28 mouse cellular contexts compared by ENCODE assay signal in genomic region chr1:87730271-87730670, GRCm38 (mm10). TPM values are rescaled to one million over a fixed set of nuclear protein-coding genes. Genes with fewer than 3 reads are reported as not detected.
DNase-seq lines count a peak whose midpoint lies in the region; ATAC-seq and TF ChIP-seq lines count a peak whose summit lies in the region.
"Had no signal": no experiment of that assay in that cellular context is flagged by ENCODE, and none has a peak within 500 bp of the region (broad histone marks: within the 10 kb centered on the region; RNA-seq: fewer than 3 reads in every experiment).

No protein-coding gene starts in this region.

- no peak overlapping the region for H3K4me2 ChIP-seq in forebrain, postnatal 0 days (ENCODE audit: low read depth)
- no peak overlapping the region for H3K4me2 ChIP-seq in forebrain, embryonic 14.5 days (ENCODE audit: low read length)
- no peak overlapping the region for H3K4me2 ChIP-seq in neural tube, embryonic 15.5 days
- H3K4me2 ChIP-seq: forebrain, embryonic 15.5 days; heart, embryonic 12.5 days; heart, embryonic 15.5 days; hindbrain, embryonic 14.5 days had no signal

- H3K4me1 ChIP-seq in forebrain, postnatal 0 days (ENCODE audit: insufficient read depth): 0 out of 2 replicates have a peak, but pooled peaks cover 4% of the 10 kb centered on the region
- H3K4me1 ChIP-seq in forebrain, embryonic 14.5 days (ENCODE audit: control insufficient read depth, insufficient read depth, low read length): no peaks in the 10 kb centered on the region
- peaks cover 28% of the 10 kb centered on the region for H3K4me1 ChIP-seq in E14TG2a.4 (replicated peaks; ENCODE audit: low read depth, low read length)
- H3K4me1 ChIP-seq in neural tube, embryonic 15.5 days: no peaks in the 10 kb centered on the region
- H3K4me1 ChIP-seq: forebrain, embryonic 10.5 days; heart, embryonic 12.5 days; heart, embryonic 15.5 days; hindbrain, embryonic 10.5 days had no signal

- TF ChIP-seq CTCF in forebrain, postnatal 0 days (IDR thresholded peaks at IDR 0.05; ENCODE audit: low read depth): no peak
- TF ChIP-seq CTCF in E14TG2a.4 (conservative IDR thresholded peaks at IDR 0.05; ENCODE audit: low read length): no peak

- 61% methylated on average over 7 of the region's 7 CpGs for WGBS in forebrain, postnatal 0 days
- WGBS in forebrain, embryonic 14.5 days: 71% methylated on average over 7 of the region's 7 CpGs
- 90% methylated on average over 7 of the region's 7 CpGs for WGBS in neural tube, embryonic 15.5 days

- no peak overlapping the region for H3K27ac ChIP-seq in forebrain, postnatal 0 days (ENCODE audit: low read depth, low read length)
- no peak overlapping the region for H3K27ac ChIP-seq in forebrain, embryonic 14.5 days (ENCODE audit: low read depth, low read length)
- no peak overlapping the region for H3K27ac ChIP-seq in neural tube, embryonic 15.5 days (replicated peaks)
- H3K27ac ChIP-seq: forebrain, embryonic 10.5 days; forebrain, embryonic 15.5 days; gastrocnemius, adult 2 months; heart, embryonic 15.5 days; hindbrain, embryonic 10.5 days; hindbrain, embryonic 14.5 days; hindbrain, postnatal 0 days had no signal

- no peak overlapping the region for H3K9ac ChIP-seq in forebrain, postnatal 0 days
- no peak overlapping the region for H3K9ac ChIP-seq in forebrain, embryonic 14.5 days (ENCODE audit: low read length)
- no peak overlapping the region for H3K9ac ChIP-seq in neural tube, embryonic 15.5 days (replicated peaks)
- H3K9ac ChIP-seq: forebrain, embryonic 15.5 days; heart, embryonic 12.5 days; heart, embryonic 15.5 days; hindbrain, embryonic 14.5 days had no signal

- ATAC-seq in forebrain, postnatal 0 days: peak; percentile 42; the same call in 1 of the 2 replicates
- ATAC-seq in forebrain, embryonic 14.5 days: no peak; the same call in 1 of the 2 replicates
- no peak for ATAC-seq in neural tube, embryonic 15.5 days (ENCODE audit: low FRiP score)
- ATAC-seq: forebrain, embryonic 15.5 days; hindbrain, postnatal 0 days; inflammation-experienced regulatory T-cells, adult 6 months; intestine, embryonic 16.5 days had no signal

- H3K9me3 ChIP-seq in forebrain, postnatal 0 days (ENCODE audit: low read length): no peaks in the 10 kb centered on the region
- no peaks in the 10 kb centered on the region for H3K9me3 ChIP-seq in forebrain, embryonic 14.5 days (replicated peaks; ENCODE audit: control insufficient read depth, low read length)
- no peaks in the 10 kb centered on the region for H3K9me3 ChIP-seq in E14TG2a.4 (ENCODE audit: low read length)
- no peaks in the 10 kb centered on the region for H3K9me3 ChIP-seq in neural tube, embryonic 15.5 days (replicated peaks)
- H3K9me3 ChIP-seq: forebrain, embryonic 10.5 days; forebrain, embryonic 15.5 days; G1E; heart, embryonic 12.5 days; heart, embryonic 15.5 days; hindbrain, embryonic 10.5 days had no signal

- H3K27me3 ChIP-seq in forebrain, postnatal 0 days (ENCODE audit: insufficient read depth, low read length): no peaks in the 10 kb centered on the region
- H3K27me3 ChIP-seq in forebrain, embryonic 14.5 days (replicated peaks; ENCODE audit: control insufficient read depth, insufficient read depth, low read length): no peaks in the 10 kb centered on the region
- no peaks in the 10 kb centered on the region; the same call in 1 of the 2 replicates for H3K27me3 ChIP-seq in E14TG2a.4 (ENCODE audit: insufficient read depth, low read length)
- H3K27me3 ChIP-seq in neural tube, embryonic 15.5 days (replicated peaks): no peaks in the 10 kb centered on the region
- H3K27me3 ChIP-seq: forebrain, embryonic 15.5 days; heart, embryonic 12.5 days; heart, embryonic 15.5 days had no signal

- H3K36me3 ChIP-seq in forebrain, postnatal 0 days (ENCODE audit: insufficient read depth): no peaks in the 10 kb centered on the region
- no peaks in the 10 kb centered on the region for H3K36me3 ChIP-seq in forebrain, embryonic 14.5 days (ENCODE audit: control insufficient read depth, insufficient read depth, low read length)
- H3K36me3 ChIP-seq in E14TG2a.4 (ENCODE audit: insufficient read depth, low read length): no peaks in the 10 kb centered on the region
- no peaks in the 10 kb centered on the region for H3K36me3 ChIP-seq in neural tube, embryonic 15.5 days
- H3K36me3 ChIP-seq: forebrain, embryonic 10.5 days; forebrain, embryonic 15.5 days; heart, embryonic 12.5 days; heart, embryonic 15.5 days; hindbrain, embryonic 10.5 days had no signal

- intact Hi-C loops in gastrocnemius, postnatal 14 days (cut with DNase I; ENCODE audit: low total_unique reads): no loop called here

- no peak overlapping the region for H3K4me3 ChIP-seq in forebrain, postnatal 0 days (ENCODE audit: low read depth, low read length)
- H3K4me3 ChIP-seq in forebrain, embryonic 14.5 days (ENCODE audit: low read depth, low read length): no peak overlapping the region
- 0 out of 2 replicates have a peak overlapping the region, but pooled peaks have one; percentile 23 for H3K4me3 ChIP-seq in E14TG2a.4 (replicated peaks; ENCODE audit: low read length)
- H3K4me3 ChIP-seq in neural tube, embryonic 15.5 days (replicated peaks): no peak overlapping the region
- H3K4me3 ChIP-seq: forebrain, embryonic 10.5 days; forebrain, embryonic 15.5 days; gastrocnemius, adult 2 months; heart, embryonic 12.5 days; heart, embryonic 15.5 days; hindbrain, embryonic 10.5 days had no signal

- peak; percentile 39 for DNase-seq in forebrain, postnatal 0 days
- no peak for DNase-seq in forebrain, embryonic 14.5 days (ENCODE audit: low spot score)
- DNase-seq in 3134 (ENCODE audit: extremely low read depth, insufficient read length, low spot score) (peak; percentile 56), R1 (ENCODE audit: low read depth, low spot score) (peak; percentile 9)
- no peak for DNase-seq in gastrocnemius, postnatal 14 days
- DNase-seq: adrenal gland, postnatal 10 days; cerebellum, adult 11 months; cerebellum, adult 2 months; cerebellum, adult 9-11 months; cerebellum, postnatal 36 days; gastrocnemius, adult 2 months; gastrocnemius, postnatal 25 days; heart, adult 18-20 months; heart, postnatal 10 days; heart, postnatal 36 days; kidney, adult 18-20 months had no signal

RNA-seq across cellular contexts. Expression of gene Atg16l1, which starts 25.4 kb away (rescaled TPM):
- 70.2 and 98.7 TPM in 2 replicates for total RNA-seq in forebrain, postnatal 0 days (2014; rRNA removed)
- 36.7 and 49.1 TPM in 2 replicates for polyA plus RNA-seq in forebrain, postnatal 0 days (2015; fragmentation: Nextera tagmentation; extraction: Ambion mirVana)
- polyA plus RNA-seq in forebrain, embryonic 14.5 days (2014; fragmentation: Nextera tagmentation; extraction: Ambion mirVana): 50.0 and 60.3 TPM in 2 replicates
- total RNA-seq in gastrocnemius, postnatal 14 days (2021): 10 to 100 TPM; 14.2 to 14.9 TPM
- polyA plus RNA-seq in neural tube, embryonic 15.5 days (2015; fragmentation: Nextera tagmentation; extraction: Ambion mirVana): 65.4 and 74.5 TPM in 2 replicates

Comparison
In these comparisons a context has a peak if more than half of its experiments do, and no peak if none do; other contexts are left out.
1. DNase-seq: peak in forebrain, postnatal 0 days (single experiment), 3134 (single experiment) and R1 (single experiment); none in forebrain, embryonic 14.5 days (single experiment) and gastrocnemius, postnatal 14 days (single experiment).